Mouse (Mus musculus) lung, postnatal 0 days (tissue): ENCODE data around the gene Sash1. TPM values are rescaled to one million over a fixed set of nuclear protein-coding genes. Genes with fewer than 3 reads are reported as not detected.
A peak's percentile ranks its signal among the peaks of the same experiment; 100 is the strongest.

Experiments
- ATAC-seq: fragments of 200-750 bp; cut with Nextera tagmentation; 2 replicates; pipeline ENCODE4 v1.8.0; 2017; ENCODE audit warnings: moderate library complexity
- DNase-seq: peaks from one replicate; pipeline ENCODE4 v3.0.0-alpha.2; 2016; ENCODE audit warnings: low spot score
- H3K27ac ChIP-seq: fragments of 300-500 bp; sonication (generic); 2 replicates; pipeline ENCODE4 v1.5.1; 2014; ENCODE audit warnings: antibody characterized with exemption, mild to moderate bottlenecking, low read length, mixed read lengths
- H3K27me3 ChIP-seq: fragments of 300-500 bp; sonication (generic); replicated peaks from 2 replicates; pipeline ENCODE4 v1.6.1; 2014; ENCODE audit warnings: low read length, mixed read lengths; ENCODE audit not compliant: insufficient read depth
- H3K36me3 ChIP-seq: fragments of 300-500 bp; sonication (generic); 2 replicates; pipeline ENCODE4 v1.6.1; 2014; ENCODE audit warnings: low read length, mixed read lengths; ENCODE audit not compliant: insufficient read depth
- H3K4me1 ChIP-seq: fragments of 300-500 bp; sonication (generic); 2 replicates; pipeline ENCODE4 v1.6.1; 2014; ENCODE audit warnings: antibody characterized with exemption, low read depth, low read length, mixed read lengths; ENCODE audit not compliant: insufficient read depth
- H3K4me2 ChIP-seq: fragments of 300-500 bp; sonication (generic); replicated peaks from 2 replicates; pipeline ENCODE4 v1.6.1; 2014; ENCODE audit warnings: low read depth, mild to moderate bottlenecking, low read length, moderate library complexity, mixed read lengths
- H3K4me3 ChIP-seq: fragments of 300-500 bp; sonication (generic); 2 replicates; pipeline ENCODE4 v1.5.1; 2014; ENCODE audit warnings: low read depth, low read length
- H3K9ac ChIP-seq: fragments of 300-500 bp; sonication (generic); replicated peaks from 2 replicates; pipeline ENCODE4 v1.6.1; 2014; ENCODE audit warnings: low read depth, mild to moderate bottlenecking
- H3K9me3 ChIP-seq: fragments of 300-500 bp; sonication (generic); 2 replicates; pipeline ENCODE4 v1.6.1; 2016; ENCODE audit warnings: low read length, mixed read lengths
- CTCF ChIP-seq: IDR thresholded peaks from 2 replicates; pipeline ENCODE4 v1.5.1; 2016; ENCODE audit warnings: antibody characterized with exemption, mild to moderate bottlenecking
- EP300 ChIP-seq: IDR thresholded peaks from 2 replicates; pipeline ENCODE4 v1.6.1; 2016; ENCODE audit warnings: antibody characterized with exemption, mild to moderate bottlenecking, control low read depth
- WGBS: fragments of 180-500 bp; shearing (Covaris S2); extraction: QIAGEN DNeasy Blood & Tissue Kit; methylation state at CpG from one replicate; pipeline ENCODE4 v1.1.7; 2014; 5-methylcytosine and 5-hydroxymethylcytosine counted together
- polyA plus RNA-seq: library from polyadenylated mRNA; unstranded; fragments of >200 nt; fragmentation: Nextera tagmentation; extraction: Ambion mirVana; gene quantifications from 2 replicates; pipeline ENCODE4 v1.2.1, GENCODE M21; 2015

Gene Sash1
- polyA plus RNA-seq, 1 experiment from 2014 or later, result 10.1 TPM

- H3K4me2 ChIP-seq, result peak overlapping the region; percentile 15; the same call in 1 of the 2 replicates
These were observed 43.1 kb upstream of the Sash1 start for GRCm38 (mm10) chr10:8928775-8929647.

GRCm38 (mm10) chr10:8928261-8928660, 42.4 kb upstream of the Sash1 start:
- H3K4me1 ChIP-seq, result no peaks in the 10 kb centered on the region
- H3K4me2 ChIP-seq, result no peak overlapping the region
- no peaks in the 10 kb centered on the region for H3K36me3 ChIP-seq
- TF ChIP-seq CTCF (no peak), EP300 (no peak)
- no peak overlapping the region for H3K4me3 ChIP-seq
- H3K27ac ChIP-seq, result peak overlapping the region; percentile 10; the same call in 1 of the 2 replicates
- no peak for ATAC-seq
- no peak for DNase-seq
- no peaks in the 10 kb centered on the region for H3K9me3 ChIP-seq
- H3K27me3 ChIP-seq, result no peaks in the 10 kb centered on the region
- no peak overlapping the region for H3K9ac ChIP-seq

More at GRCm38 (mm10) chr10:8928775-8929647, 43.1 kb upstream of the Sash1 start:
- H3K36me3 ChIP-seq, result no peaks in the 10 kb centered on the region
- H3K4me3 ChIP-seq, result no peak overlapping the region
- H3K27me3 ChIP-seq, result no peaks in the 10 kb centered on the region
- no peaks in the 10 kb centered on the region for H3K4me1 ChIP-seq
- peak; percentile 75 for DNase-seq
- WGBS, result 48% methylated on average over 10 of the region's 10 CpGs
- peak overlapping the region; percentile 10; the same call in 1 of the 2 replicates for H3K27ac ChIP-seq
- no peak overlapping the region for H3K9ac ChIP-seq
- TF ChIP-seq CTCF (no peak), EP300 (peak; percentile 51; the same call in 1 of the 2 replicates)
- H3K9me3 ChIP-seq, result no peaks in the 10 kb centered on the region
- ATAC-seq, result peak; percentile 88

GRCm38 (mm10) chr10:8926906-8927305, 41.0 kb upstream of the Sash1 start:
- WGBS, result 90% methylated on average over 3 of the region's 3 CpGs
- H3K27me3 ChIP-seq, result no peaks in the 10 kb centered on the region
- no peak overlapping the region for H3K27ac ChIP-seq
- no peak overlapping the region for H3K4me3 ChIP-seq
- H3K36me3 ChIP-seq, result no peaks in the 10 kb centered on the region
- H3K4me1 ChIP-seq, result no peaks in the 10 kb centered on the region
- H3K9me3 ChIP-seq, result no peaks in the 10 kb centered on the region
- TF ChIP-seq EP300, result no peak
- no peak overlapping the region for H3K9ac ChIP-seq
- no peak overlapping the region for H3K4me2 ChIP-seq
- ATAC-seq (no peak), DNase-seq (no peak)

- Histone ChIP-seq H3K9ac (no peak overlapping the region), H3K27me3 (no peaks in the 10 kb centered on the region), H3K9me3 (no peaks in the 10 kb centered on the region), H3K4me1 (no peaks in the 10 kb centered on the region), H3K27ac (no peak overlapping the region), H3K4me2 (no peak overlapping the region), H3K36me3 (no peaks in the 10 kb centered on the region), H3K4me3 (no peak overlapping the region)
- 76% methylated on average over 3 of the region's 3 CpGs for WGBS
- DNase-seq, result no peak
- TF ChIP-seq EP300, result no peak
- TF ChIP-seq CTCF, result no peak
- ATAC-seq, result no peak
These were observed 40.4 kb upstream of the Sash1 start for GRCm38 (mm10) chr10:8926295-8926694.

- Histone ChIP-seq H3K4me2 (no peak overlapping the region), H3K4me3 (no peak overlapping the region), H3K4me1 (no peaks in the 10 kb centered on the region), H3K27me3 (no peaks in the 10 kb centered on the region), H3K9ac (no peak overlapping the region), H3K9me3 (no peaks in the 10 kb centered on the region), H3K36me3 (no peaks in the 10 kb centered on the region), H3K27ac (no peak overlapping the region)
- ATAC-seq, result 0 out of 2 replicates have a peak, but pooled peaks have one; percentile 31
- TF ChIP-seq CTCF (no peak), EP300 (no peak)
- WGBS, result 31% methylated on average over 5 of the region's 5 CpGs
- no peak for DNase-seq
These were observed 39.4 kb upstream of the Sash1 start for GRCm38 (mm10) chr10:8925299-8925698.

GRCm38 (mm10) chr10:8921098-8921693, 35.3 kb upstream of the Sash1 start:
- no peak overlapping the region for H3K9ac ChIP-seq
- no peak overlapping the region for H3K4me3 ChIP-seq
- WGBS, result 63% methylated on average over 11 of the region's 11 CpGs
- DNase-seq, result no peak
- no peaks in the 10 kb centered on the region for H3K36me3 ChIP-seq
- no peaks in the 10 kb centered on the region for H3K27me3 ChIP-seq
- H3K4me1 ChIP-seq, result no peaks in the 10 kb centered on the region
- no peaks in the 10 kb centered on the region for H3K9me3 ChIP-seq
- no peak overlapping the region for H3K4me2 ChIP-seq
- H3K27ac ChIP-seq, result no peak overlapping the region
- ATAC-seq, result no peak
- TF ChIP-seq CTCF, result no peak
- no peak for TF ChIP-seq EP300
